Mouse (Mus musculus) naive thymus-derived CD4-positive, alpha-beta T cell, adult 5 months (primary cell): ENCODE results near the gene Olfr1259. TPM values are rescaled to one million over a fixed set of nuclear protein-coding genes. Genes with fewer than 3 reads are reported as not detected.

Experiments
- polyA plus RNA-seq: library from polyadenylated mRNA; unstranded; fragments of 100-300 nt; shearing (Covaris generic); gene quantifications from one replicate; pipeline ENCODE4 v1.2.1, GENCODE M21; 2017

Gene Olfr1259
- polyA plus RNA-seq, result not detected

DNA sequence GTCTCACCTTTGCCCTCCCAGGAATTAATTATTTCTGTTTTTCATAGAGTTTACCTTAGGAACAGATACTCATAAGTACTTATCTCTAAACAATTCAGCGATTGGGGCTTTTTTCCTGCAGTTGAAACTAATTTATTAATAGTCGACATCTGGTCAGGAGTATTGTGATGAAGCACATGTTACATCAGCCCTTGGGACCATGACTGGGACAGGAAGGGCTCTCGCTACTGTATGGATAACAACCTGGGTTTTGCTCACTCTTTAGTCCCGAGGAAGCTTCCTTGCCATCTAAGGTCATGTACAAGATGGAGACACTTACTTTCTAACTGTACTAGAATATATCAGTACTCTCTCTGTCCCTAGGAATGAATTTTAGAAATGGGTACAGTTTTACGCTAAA is at the start of gene Olfr1259:
Gene Olfr1259 (minus strand): TSS at position 101 of the 400 bp plus-strand sequence.

DNA sequence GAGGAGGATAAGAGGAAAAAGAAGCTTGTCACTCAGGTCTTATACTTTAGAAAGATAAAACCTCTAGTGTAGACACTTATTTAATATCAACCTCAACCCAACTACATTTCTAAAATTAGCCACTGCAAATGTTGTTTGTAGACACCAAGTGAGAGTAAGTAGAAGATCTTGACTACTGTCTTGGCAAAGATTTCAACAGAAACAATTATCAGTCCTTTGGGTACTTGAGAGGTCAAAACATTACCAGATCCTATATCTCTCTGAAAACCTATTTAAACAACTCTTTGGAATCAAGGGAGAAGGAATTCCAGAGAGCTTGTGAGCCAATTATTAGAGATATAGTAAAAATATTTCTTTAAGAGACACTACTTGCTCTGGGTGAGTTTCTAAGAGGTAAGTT is 42.5 kb upstream of the Olfr1259 start, which contains the start of gene Olfr1261:
Gene Olfr1261 (plus strand): TSS at position 301 of the 400 bp plus-strand sequence.

GRCm38 (mm10) chr2:89974184-89974583 is 25.7 kb upstream of the Olfr1259 start, which contains the start of gene Olfr1260:
Olfr1260 (plus strand) TSS chr2:89974340.

GRCm38 (mm10) chr2:89927009-89927408 is 21.5 kb downstream of the Olfr1259 start, which contains the start of gene Olfr1258:
Olfr1258 (plus strand) TSS chr2:89927309.

Other genes with a start within 250 kb of the Olfr1259 start
- not detected for gene Olfr1252, start 223.7 kb downstream of the Olfr1259 start, polyA plus RNA-seq
- gene Olfr1253, start 191.6 kb downstream of the Olfr1259 start, polyA plus RNA-seq, result not detected
- gene Olfr1254, start 155.0 kb downstream of the Olfr1259 start, polyA plus RNA-seq, result not detected
- gene Olfr1255, start 136.6 kb downstream of the Olfr1259 start, polyA plus RNA-seq, result not detected
- gene Olfr1256, start 107.1 kb downstream of the Olfr1259 start, polyA plus RNA-seq, result not detected
- gene Olfr48, start 100.5 kb downstream of the Olfr1259 start, polyA plus RNA-seq, result not detected
- gene Olfr1257, start 70.2 kb downstream of the Olfr1259 start, polyA plus RNA-seq, result not detected
- not detected for gene Olfr1258, start 21.4 kb downstream of the Olfr1259 start, polyA plus RNA-seq
- gene Olfr1260, start 25.7 kb upstream of the Olfr1259 start, polyA plus RNA-seq, result 0.11 TPM
- gene Olfr1261, start 42.6 kb upstream of the Olfr1259 start, polyA plus RNA-seq, result not detected
- gene Olfr1262, start 51.5 kb upstream of the Olfr1259 start, polyA plus RNA-seq, result not detected
- gene Olfr1263, start 63.5 kb upstream of the Olfr1259 start, polyA plus RNA-seq, result not detected
- gene Olfr1264, start 76.9 kb upstream of the Olfr1259 start, polyA plus RNA-seq, result not detected
- gene Olfr1265, start 86.7 kb upstream of the Olfr1259 start, polyA plus RNA-seq, result 0.10 TPM
- not detected for gene Olfr140, start 114.9 kb upstream of the Olfr1259 start, polyA plus RNA-seq
- not detected for gene Olfr1269, start 172.7 kb upstream of the Olfr1259 start, polyA plus RNA-seq
- not detected for gene Olfr32, start 193.6 kb upstream of the Olfr1259 start, polyA plus RNA-seq
- gene Olfr1270, start 204.4 kb upstream of the Olfr1259 start, polyA plus RNA-seq, result not detected